Mouse (Mus musculus) layer of hippocampus, adult 6 months (tissue): ENCODE data around the gene Rab7. TPM values are rescaled to one million over a fixed set of nuclear protein-coding genes. Genes with fewer than 3 reads are reported as not detected.

ENCODE experiments used
- long read RNA-seq, 2 experiments: library from polyadenylated mRNA; unstranded; transcript quantifications; one replicate each; pipeline ENCODE4 v2.0.0; 2019 to 2020
- microRNA-seq: library from miRNA; unstranded; fragments of <30 nt; microRNA quantifications from one replicate; pipeline ENCODE4 v1.2.0, GENCODE M21; 2020
- polyA plus RNA-seq: library from polyadenylated mRNA; unstranded; fragments of <200 nt; fragmentation: Nextera tagmentation; gene quantifications from 2 replicates; pipeline ENCODE4 v1.2.3, GENCODE M21; 2021

Gene Rab7
- polyA plus RNA-seq: 363 and 374 TPM in 2 replicates
- long read RNA-seq, experiment 1, transcript Rab7-205 (6 exons, 2,159 nt): major isoform, 741 of 874 reads
- long read RNA-seq, experiment 1, partial matches to known transcripts: 51 of 874 reads
- long read RNA-seq, experiment 1, other reads (novel, unspliced or antisense): 82 of 874 reads
- long read RNA-seq, experiment 2, transcript Rab7-205 (6 exons, 2,159 nt): major isoform, 3,141 of 3,335 reads
- long read RNA-seq, experiment 2, partial matches to known transcripts: 39 of 3,335 reads
- long read RNA-seq, experiment 2, other reads (novel, unspliced or antisense): 153 of 3,335 reads

GRCm38 (mm10) chr6:88044577-88045405, at the start of gene Rab7:
TSS of gene Rab7 (minus strand) at chr6:88045270.

DNA sequence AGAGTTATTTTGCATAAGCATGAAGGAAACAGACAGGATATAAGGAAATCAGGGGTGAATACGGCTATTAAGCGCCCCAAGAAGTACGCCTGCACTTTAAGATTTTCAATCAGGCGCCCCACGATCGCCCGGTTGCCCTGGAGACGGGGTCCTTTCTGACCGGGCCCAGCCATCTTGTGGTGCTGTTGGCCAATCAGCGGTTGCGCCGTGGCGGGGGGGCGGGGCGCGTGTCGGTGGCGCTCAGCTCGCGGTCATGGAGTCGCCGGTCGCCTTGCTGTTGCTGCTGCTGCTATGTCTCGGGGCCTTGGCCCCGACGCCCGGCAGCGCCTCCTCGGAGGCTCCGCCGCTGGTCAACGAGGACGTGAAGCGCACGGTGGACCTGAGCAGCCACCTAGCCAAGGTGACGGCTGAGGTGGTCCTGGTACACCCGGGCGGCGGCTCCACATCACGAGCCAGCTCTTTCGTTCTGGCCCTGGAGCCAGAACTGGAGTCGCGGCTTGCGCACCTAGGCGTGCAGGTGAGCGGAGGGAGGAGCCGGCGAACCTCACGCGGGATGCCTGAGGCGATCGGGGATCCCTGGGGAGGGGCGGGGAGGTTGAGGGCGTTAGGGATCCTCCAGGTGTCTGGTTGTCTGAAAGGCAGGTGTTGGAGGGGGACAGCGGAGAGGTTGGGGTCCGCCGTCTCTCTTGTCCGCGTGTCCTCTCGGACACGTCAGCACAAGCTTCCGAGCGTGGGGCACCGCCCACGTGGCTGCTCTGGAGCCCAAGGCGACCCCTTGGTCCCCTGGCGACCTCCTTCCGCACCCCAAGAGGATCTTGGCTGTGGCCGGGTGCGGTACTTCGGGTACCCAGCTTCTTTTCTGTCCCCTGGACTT, 39.4 kb upstream of the Rab7 start, which contains the start of gene Rpn1:
Rpn1 (plus strand) TSS at position 205 of the 874 bp plus-strand sequence.

GRCm38 (mm10) chr6:87981547-87982256, 63.4 kb downstream of the Rab7 start, which contains the start of gene H1fx:
TSS of gene H1fx (minus strand) at chr6:87981637.

Small RNAs within 50 kb of the gene (microRNA-seq; reads per million reads assigned to microRNA genes)
- 1.1 reads per million for gene Gm47286

Other genes starting within 250 kb of the Rab7 start
- gene Rab43, start 233.1 kb downstream of the Rab7 start, polyA plus RNA-seq: 2.4 and 4.0 TPM in 2 replicates
- gene Gm45140, start 209.5 kb downstream of the Rab7 start, polyA plus RNA-seq: 1.1 and 1.5 TPM in 2 replicates
- 15.6 and 21.5 TPM in 2 replicates for gene Isy1, start 206.5 kb downstream of the Rab7 start, polyA plus RNA-seq
- 634 and 685 TPM in 2 replicates for gene Cnbp, start 194.2 kb downstream of the Rab7 start, polyA plus RNA-seq
- gene Copg1, start 157.5 kb downstream of the Rab7 start, polyA plus RNA-seq: 159 and 160 TPM in 2 replicates
- gene Hmces, start 131.3 kb downstream of the Rab7 start, polyA plus RNA-seq: 21.7 and 27.4 TPM in 2 replicates
- 1.7 and 2.0 TPM in 2 replicates for gene H1fx, start 63.6 kb downstream of the Rab7 start, polyA plus RNA-seq
- gene Rpn1, start 39.2 kb upstream of the Rab7 start, polyA plus RNA-seq: 106 and 110 TPM in 2 replicates
- 4.3 and 6.3 TPM in 2 replicates for gene Gata2, start 148.6 kb upstream of the Rab7 start, polyA plus RNA-seq
- gene Dnajb8, start 177.0 kb upstream of the Rab7 start, polyA plus RNA-seq: not detected in 2 replicates